Mouse (Mus musculus) lung, embryonic 16.5 days (tissue): ENCODE results near the gene Kif1b. TPM values are rescaled to one million over a fixed set of nuclear protein-coding genes. Genes with fewer than 3 reads are reported as not detected.

Source experiments
- ATAC-seq: fragments of 200-750 bp; cut with Nextera tagmentation; 2 replicates; pipeline ENCODE4 v1.8.0; 2017; ENCODE audit warnings: low read depth, mild to moderate bottlenecking, moderate library complexity
- H3K27ac ChIP-seq: fragments of 300-500 bp; sonication (generic); 2 replicates; pipeline ENCODE4 v1.5.1; 2014; ENCODE audit warnings: mild to moderate bottlenecking, control low read depth, low read length
- H3K27me3 ChIP-seq: fragments of 300-500 bp; sonication (generic); 2 replicates; pipeline ENCODE4 v1.6.1; 2014; ENCODE audit warnings: low read depth, low read length, mixed read lengths; ENCODE audit not compliant: control insufficient read depth, insufficient read depth
- H3K36me3 ChIP-seq: fragments of 300-500 bp; sonication (generic); 2 replicates; pipeline ENCODE4 v1.6.1; 2014; ENCODE audit warnings: low read length; ENCODE audit not compliant: control insufficient read depth, insufficient read depth
- H3K4me1 ChIP-seq: fragments of 300-500 bp; sonication (generic); replicated peaks from 2 replicates; pipeline ENCODE4 v1.6.1; 2014; ENCODE audit warnings: low read length, mixed read lengths; ENCODE audit not compliant: control insufficient read depth, insufficient read depth
- H3K4me2 ChIP-seq: fragments of 300-500 bp; sonication (generic); 2 replicates; pipeline ENCODE4 v1.6.1; 2014; ENCODE audit warnings: low read depth, low read length, control low read depth
- H3K4me3 ChIP-seq: fragments of 300-500 bp; sonication (generic); 2 replicates; pipeline ENCODE4 v1.5.1; 2014; ENCODE audit warnings: mild to moderate bottlenecking, low read length, control low read depth
- H3K9ac ChIP-seq: fragments of 300-500 bp; sonication (generic); 2 replicates; pipeline ENCODE4 v1.6.1; 2014; ENCODE audit warnings: low read length, control low read depth
- H3K9me3 ChIP-seq: fragments of 300-500 bp; sonication (generic); 2 replicates; pipeline ENCODE4 v1.6.1; 2016; ENCODE audit warnings: low read length; ENCODE audit not compliant: control insufficient read depth
- WGBS: fragments of 180-500 bp; shearing (Covaris S2); extraction: QIAGEN DNeasy Blood & Tissue Kit; methylation state at CpG from one replicate; pipeline ENCODE4 v1.1.7; 2014; 5-methylcytosine and 5-hydroxymethylcytosine counted together
- polyA plus RNA-seq: library from polyadenylated mRNA; unstranded; fragments of >200 nt; fragmentation: Nextera tagmentation; extraction: Ambion mirVana; gene quantifications from 2 replicates; pipeline ENCODE4 v1.2.1, GENCODE M21; 2015

The Kif1b gene
- polyA plus RNA-seq, 1 experiment from 2014 or later, result 32.5 TPM

DNA sequence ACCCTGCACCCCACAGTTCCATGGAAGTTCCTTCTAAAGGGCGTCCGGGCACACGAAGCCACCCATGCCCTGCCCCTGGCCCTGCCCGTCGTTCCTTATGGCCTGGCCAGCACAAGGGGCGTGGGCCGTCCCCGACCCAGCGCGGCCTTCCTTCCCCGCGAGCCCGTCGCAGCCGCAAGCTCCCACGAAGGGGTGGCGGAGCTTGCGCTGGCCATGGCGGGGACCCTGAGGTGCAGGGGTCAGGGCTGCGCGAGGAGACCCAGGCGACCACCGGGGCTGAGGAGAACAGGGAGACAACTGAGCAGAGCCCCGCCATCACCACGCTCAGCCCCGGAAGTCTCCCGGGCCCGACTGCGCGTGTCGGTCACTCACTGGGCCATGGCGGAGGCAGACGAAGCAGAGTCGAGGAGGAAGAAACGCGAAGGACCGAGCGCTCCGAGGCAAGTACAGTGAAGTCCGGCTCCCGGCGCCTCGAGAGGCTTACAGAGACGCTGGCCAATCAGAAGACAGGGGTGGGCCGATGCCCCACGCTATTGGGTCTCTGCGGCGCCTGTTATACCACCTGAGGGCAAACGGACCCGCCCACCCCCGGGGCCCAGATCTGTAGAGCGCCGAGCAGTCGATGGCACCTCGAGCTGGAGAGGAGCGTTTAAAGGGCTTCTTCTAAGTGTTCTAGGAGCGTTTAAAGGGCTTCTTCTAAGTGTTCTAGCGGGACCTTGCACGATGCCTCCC is 141.1 kb downstream of the Kif1b start, which contains the start of gene Pgd:
Pgd (minus strand) TSS at position 557 of the 732 bp plus-strand sequence.
- under 1% methylated on average over 57 of the region's 59 CpGs for WGBS
- Histone ChIP-seq H3K9me3 (no peaks in the 10 kb centered on the region), H3K4me1 (peaks cover 8% of the 10 kb centered on the region), H3K4me2 (peak within 1 kb of the TSS; percentile 96), H3K4me3 (peak within 1 kb of the TSS; percentile 99), H3K9ac (peak within 1 kb of the TSS; percentile 91), H3K27me3 (no peaks in the 10 kb centered on the region), H3K36me3 (peaks cover 2% of the 10 kb centered on the region; the same call in 1 of the 2 replicates), H3K27ac (peak within 1 kb of the TSS; percentile 88)
- ATAC-seq, result peak; percentile 100

DNA sequence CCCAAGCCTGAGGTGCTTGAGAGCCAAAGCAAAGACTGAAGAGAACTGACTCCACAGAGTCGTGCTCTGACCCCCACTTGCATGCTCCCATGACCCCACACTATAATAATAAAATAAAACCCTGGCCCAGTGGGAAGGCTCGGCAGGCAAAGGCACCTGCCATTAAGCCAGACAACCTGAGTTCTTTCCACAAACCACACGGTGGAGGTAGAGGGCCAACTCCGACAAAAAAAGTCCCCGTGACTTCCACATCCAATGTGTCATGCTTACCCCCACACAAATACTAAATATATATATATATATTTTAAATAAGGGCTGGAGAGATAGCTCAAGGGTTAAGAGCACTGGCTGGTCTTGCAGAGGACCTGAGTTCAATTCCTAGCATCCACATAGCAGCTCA is 143.3 kb downstream of the Kif1b start:
- no peaks in the 10 kb centered on the region for H3K9me3 ChIP-seq
- H3K27ac ChIP-seq, result no peak overlapping the region
- no peak for ATAC-seq
- no peak overlapping the region for H3K9ac ChIP-seq
- H3K4me2 ChIP-seq, result no peak overlapping the region
- peaks cover 20% of the 10 kb centered on the region for H3K36me3 ChIP-seq
- H3K27me3 ChIP-seq, result no peaks in the 10 kb centered on the region
- WGBS, result 45% methylated on average over 5 of the region's 5 CpGs
- H3K4me3 ChIP-seq, result no peak overlapping the region
- H3K4me1 ChIP-seq, result peaks cover 8% of the 10 kb centered on the region

DNA sequence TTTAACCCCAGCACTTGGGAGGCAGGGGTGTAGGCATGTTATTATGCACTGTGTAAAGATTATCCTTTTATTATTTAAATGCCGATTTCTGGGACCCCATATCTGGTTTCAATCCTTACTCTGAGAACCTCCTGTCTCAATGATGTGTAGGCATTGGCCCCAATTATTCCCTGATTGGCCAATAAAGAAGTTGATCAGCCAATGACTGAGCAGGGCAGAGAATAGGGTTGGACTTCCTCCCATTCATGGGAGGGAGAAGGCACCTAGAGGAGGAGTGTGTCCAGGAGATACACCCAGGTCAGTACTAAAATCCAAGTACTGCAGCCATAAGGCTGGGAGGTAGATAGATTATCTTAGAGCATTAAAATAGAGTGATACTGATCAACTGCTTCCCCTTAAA is 144.3 kb downstream of the Kif1b start:
- Histone ChIP-seq H3K9ac (no peak overlapping the region), H3K4me1 (peaks cover 8% of the 10 kb centered on the region), H3K4me3 (no peak overlapping the region), H3K9me3 (no peaks in the 10 kb centered on the region), H3K4me2 (no peak overlapping the region), H3K27me3 (no peaks in the 10 kb centered on the region), H3K36me3 (peaks cover 21% of the 10 kb centered on the region), H3K27ac (no peak overlapping the region)
- ATAC-seq, result no peak
- 63% methylated on average over 1 of the region's 1 CpGs for WGBS

DNA sequence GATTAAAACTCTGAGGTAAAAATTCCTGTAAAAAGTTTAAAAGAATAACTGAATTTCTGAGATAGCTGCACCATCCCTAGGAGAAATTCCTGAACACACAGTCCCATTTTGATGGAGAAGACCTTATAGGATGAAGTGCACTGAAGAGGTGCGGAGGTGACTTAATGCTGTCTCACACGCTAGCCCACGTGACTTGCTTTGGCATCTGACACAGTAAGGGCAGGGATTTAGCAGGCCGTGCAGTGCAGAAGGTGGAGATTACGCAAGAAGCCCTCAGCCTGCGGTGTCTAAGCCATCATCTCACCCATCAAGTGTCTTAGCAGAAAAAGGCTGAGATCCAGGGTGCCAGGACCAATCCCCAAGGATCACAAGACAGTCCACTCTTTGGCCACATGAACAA is 146.3 kb downstream of the Kif1b start:
- Histone ChIP-seq H3K36me3 (peaks cover 37% of the 10 kb centered on the region), H3K9ac (no peak overlapping the region), H3K9me3 (no peaks in the 10 kb centered on the region), H3K4me1 (peaks cover 8% of the 10 kb centered on the region), H3K4me3 (no peak overlapping the region), H3K27me3 (no peaks in the 10 kb centered on the region), H3K27ac (no peak overlapping the region), H3K4me2 (no peak overlapping the region)
- 84% methylated on average over 6 of the region's 6 CpGs for WGBS
- ATAC-seq, result no peak

DNA sequence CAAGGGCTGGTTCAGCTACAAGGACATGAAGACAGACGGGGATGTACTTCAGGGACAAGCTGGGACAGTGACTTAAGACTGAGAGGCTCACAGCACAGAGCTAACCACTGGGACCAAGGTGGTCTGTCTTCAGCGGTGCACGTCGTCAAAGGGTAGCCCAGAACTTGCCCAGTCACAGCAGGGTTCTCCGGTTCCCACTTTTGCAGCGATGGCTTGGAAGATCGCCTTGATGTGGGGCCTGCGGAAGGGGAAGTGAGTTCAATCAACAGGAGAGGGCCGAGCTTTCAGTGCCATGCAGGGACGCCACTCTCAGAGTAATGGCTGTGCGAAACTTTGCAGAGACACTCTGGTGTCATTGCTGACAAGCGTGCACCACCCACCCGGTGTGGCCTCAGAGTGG is 147.6 kb downstream of the Kif1b start:
- WGBS, result 86% methylated on average over 13 of the region's 13 CpGs
- Histone ChIP-seq H3K4me1 (no peaks in the 10 kb centered on the region), H3K4me3 (no peak overlapping the region), H3K27ac (no peak overlapping the region), H3K9ac (no peak overlapping the region), H3K9me3 (no peaks in the 10 kb centered on the region), H3K4me2 (no peak overlapping the region), H3K36me3 (peaks cover 50% of the 10 kb centered on the region), H3K27me3 (no peaks in the 10 kb centered on the region)
- no peak for ATAC-seq

DNA sequence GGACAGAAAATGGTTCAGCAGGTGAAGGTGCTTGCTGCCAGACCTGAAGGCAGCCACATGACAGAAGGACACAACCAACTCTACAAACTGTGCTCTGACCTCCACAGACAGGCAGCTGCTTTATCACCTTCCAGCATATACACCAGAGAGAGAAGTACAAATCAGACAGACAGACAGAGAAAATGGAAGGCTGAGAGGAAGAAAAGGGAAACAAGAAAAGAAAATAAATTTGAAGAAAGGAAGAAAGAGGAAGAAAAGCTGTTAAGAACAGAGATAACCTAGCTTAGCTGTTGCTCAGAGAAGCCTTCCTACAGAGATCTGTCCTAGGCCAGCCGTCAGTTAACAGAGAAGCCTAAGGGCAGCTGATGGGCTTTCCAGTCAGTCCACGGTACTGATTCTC is 148.3 kb downstream of the Kif1b start:
- ATAC-seq, result no peak
- Histone ChIP-seq H3K36me3 (peaks cover 55% of the 10 kb centered on the region), H3K9ac (no peak overlapping the region), H3K4me1 (no peaks in the 10 kb centered on the region), H3K27me3 (no peaks in the 10 kb centered on the region), H3K9me3 (no peaks in the 10 kb centered on the region), H3K27ac (no peak overlapping the region), H3K4me3 (no peak overlapping the region), H3K4me2 (no peak overlapping the region)
- WGBS, result 85% methylated on average over 2 of the region's 2 CpGs

DNA sequence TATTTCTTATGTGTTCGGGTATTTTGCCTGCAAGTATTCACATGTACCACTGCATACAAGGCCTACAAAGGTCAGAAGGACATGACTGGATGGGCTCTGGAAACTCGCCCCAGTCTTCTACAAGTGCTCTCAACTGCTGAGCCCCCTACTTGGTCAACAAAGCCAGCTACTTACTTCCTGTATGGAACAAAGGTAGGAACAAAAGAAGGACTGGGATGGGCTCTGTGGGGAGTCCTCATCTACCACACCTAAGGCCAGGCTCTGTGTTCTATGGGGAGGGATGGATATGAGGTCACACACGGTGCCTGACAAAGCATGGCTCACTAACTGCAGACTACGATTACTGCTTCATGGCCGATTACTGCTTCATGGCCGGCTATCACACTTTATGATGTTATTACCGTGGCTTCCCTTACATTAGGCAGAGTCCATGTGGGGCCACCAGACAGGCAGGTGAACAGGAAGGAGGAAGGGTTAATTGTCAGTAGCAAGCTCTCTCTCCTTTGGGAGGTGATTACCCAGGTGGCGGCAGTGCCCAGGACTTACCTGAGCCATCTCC is 150.0 kb downstream of the Kif1b start:
- Histone ChIP-seq H3K4me3 (no peak overlapping the region), H3K9me3 (no peaks in the 10 kb centered on the region), H3K4me2 (no peak overlapping the region), H3K27ac (no peak overlapping the region), H3K4me1 (no peaks in the 10 kb centered on the region), H3K36me3 (peaks cover 72% of the 10 kb centered on the region), H3K9ac (no peak overlapping the region), H3K27me3 (no peaks in the 10 kb centered on the region)
- 89% methylated on average over 8 of the region's 8 CpGs for WGBS
- ATAC-seq, result no peak

DNA sequence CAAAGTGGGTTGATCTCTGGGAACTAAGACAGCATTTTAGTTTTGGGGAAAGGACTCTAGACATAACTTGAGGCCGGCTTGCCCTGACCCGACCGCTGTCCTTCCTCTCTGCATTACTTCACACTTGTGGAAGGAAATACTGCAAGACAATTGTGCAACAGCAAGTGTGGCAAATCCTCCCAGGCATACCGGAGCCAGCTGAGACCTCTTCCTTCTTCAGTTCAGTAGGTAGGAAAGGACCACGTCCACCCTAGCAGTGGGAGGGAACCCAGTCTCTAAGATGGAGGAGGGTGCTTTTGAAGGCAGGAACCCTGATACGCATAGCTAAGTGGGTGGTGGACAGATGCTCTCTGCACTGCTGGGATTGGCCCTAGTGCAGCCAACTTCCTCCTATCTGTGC is 151.8 kb downstream of the Kif1b start:
- Histone ChIP-seq H3K4me2 (no peak overlapping the region), H3K27ac (no peak overlapping the region), H3K4me3 (no peak overlapping the region), H3K27me3 (no peaks in the 10 kb centered on the region), H3K36me3 (peaks cover 80% of the 10 kb centered on the region), H3K9ac (no peak overlapping the region), H3K9me3 (no peaks in the 10 kb centered on the region), H3K4me1 (no peaks in the 10 kb centered on the region)
- WGBS, result 90% methylated on average over 6 of the region's 6 CpGs
- ATAC-seq, result no peak

DNA sequence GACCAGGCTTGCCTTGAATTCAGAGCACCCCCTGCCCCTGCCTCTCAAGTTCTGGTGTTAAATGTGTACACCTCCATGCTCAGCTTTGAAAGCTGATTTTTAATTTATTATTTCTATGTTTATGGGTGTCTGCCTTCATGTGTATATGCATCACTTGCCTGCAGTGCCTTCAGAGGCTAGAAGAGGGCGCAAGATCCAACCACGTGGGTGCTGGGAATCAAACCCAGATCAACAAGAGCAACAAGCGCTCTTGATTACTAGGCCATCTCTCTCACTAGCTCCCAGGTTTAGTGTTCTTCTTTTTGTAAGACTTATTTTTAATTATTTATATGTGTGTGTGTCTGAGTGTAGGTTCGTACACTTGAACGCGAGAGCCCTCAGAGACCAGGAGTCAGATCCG is 152.6 kb downstream of the Kif1b start:
- Histone ChIP-seq H3K4me3 (no peak overlapping the region), H3K4me2 (no peak overlapping the region), H3K9ac (no peak overlapping the region), H3K4me1 (no peaks in the 10 kb centered on the region), H3K36me3 (peaks cover 78% of the 10 kb centered on the region), H3K27ac (no peak overlapping the region), H3K27me3 (no peaks in the 10 kb centered on the region), H3K9me3 (no peaks in the 10 kb centered on the region)
- 97% methylated on average over 7 of the region's 7 CpGs for WGBS
- no peak for ATAC-seq
